In genomic region chr19:37484787-37485186, GRCm38 (mm10) we compare ENCODE assay signal across 7 mouse cellular contexts.
"Had no signal": no experiment of that assay in that cellular context is flagged by ENCODE, and none has a peak within 500 bp of the region (broad histone marks: within the 10 kb centered on the region; RNA-seq: fewer than 3 reads in every experiment).

No protein-coding gene starts in this region.

- DNase-seq: lung, adult 2 months; lung, postnatal 14 days; lung, postnatal 36 days; right cerebral cortex, postnatal 14 days; thymus, adult 2 months; thymus, postnatal 25 days; thymus, postnatal 4 days had no signal
